Mouse (Mus musculus): ENCODE measurements around the gene Tshz3. TPM values are rescaled to one million over a fixed set of nuclear protein-coding genes. Genes with fewer than 3 reads are reported as not detected.

Tshz3 gene
- total RNA-seq, 1 experiment from 2014 or later = 4.4 TPM

GRCm38 (mm10) chr7:36694642-36695191 lies 3.2 kb upstream of the Tshz3 start:
- ATAC-seq (replicated peaks in 1 of 2; ENCODE audit: insufficient read depth in 1 of 2, low FRiP score in 2 of 2, low TSS enrichment in 1 of 2, low read depth in 1 of 2, poor library complexity in 2 of 2, severe bottlenecking in 2 of 2) = no peak

GRCm38 (mm10) chr7:36695276-36695675 lies 2.6 kb upstream of the Tshz3 start:
- ATAC-seq (replicated peaks in 1 of 2; ENCODE audit: insufficient read depth in 1 of 2, low FRiP score in 2 of 2, low TSS enrichment in 1 of 2, low read depth in 1 of 2, poor library complexity in 2 of 2, severe bottlenecking in 2 of 2) = no peak

DNA sequence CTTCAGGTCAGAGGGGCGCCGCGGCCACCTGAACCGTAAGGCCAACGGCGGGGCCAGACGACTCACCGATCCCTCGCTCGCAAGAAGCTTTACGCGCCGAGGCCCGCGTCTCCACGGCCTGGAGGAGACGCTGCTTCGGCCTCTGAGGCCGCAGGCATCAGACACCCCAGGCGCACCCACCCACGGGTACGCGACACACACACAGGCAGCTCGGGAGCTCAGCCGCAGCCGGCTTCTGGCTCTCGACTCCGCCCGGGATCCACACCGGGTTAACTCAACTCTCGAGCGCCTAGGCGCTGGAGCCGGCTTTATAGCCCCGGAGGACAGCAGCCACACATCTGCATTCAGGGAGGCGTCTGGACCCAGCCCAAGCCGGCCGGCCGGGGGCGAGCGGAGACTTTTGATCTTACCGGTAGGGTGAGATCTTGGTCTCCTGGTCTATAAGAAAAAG lies 2.1 kb upstream of the Tshz3 start:
- ATAC-seq (replicated peaks in 1 of 2; ENCODE audit: insufficient read depth in 1 of 2, low FRiP score in 2 of 2, low TSS enrichment in 1 of 2, low read depth in 1 of 2, poor library complexity in 2 of 2, severe bottlenecking in 2 of 2) = no peak

GRCm38 (mm10) chr7:36696406-36697117 lies 1.4 kb upstream of the Tshz3 start:
- peak; percentile 31 to 48; a peak in 3 of 4 replicates for ATAC-seq (replicated peaks in 1 of 2; ENCODE audit: insufficient read depth in 1 of 2, low FRiP score in 2 of 2, low TSS enrichment in 1 of 2, low read depth in 1 of 2, poor library complexity in 2 of 2, severe bottlenecking in 2 of 2)

GRCm38 (mm10) chr7:36697118-36697855 lies 631 bp upstream of the Tshz3 start:
- no peak for ATAC-seq (replicated peaks in 1 of 2; ENCODE audit: insufficient read depth in 1 of 2, low FRiP score in 2 of 2, low TSS enrichment in 1 of 2, low read depth in 1 of 2, poor library complexity in 2 of 2, severe bottlenecking in 2 of 2)

DNA sequence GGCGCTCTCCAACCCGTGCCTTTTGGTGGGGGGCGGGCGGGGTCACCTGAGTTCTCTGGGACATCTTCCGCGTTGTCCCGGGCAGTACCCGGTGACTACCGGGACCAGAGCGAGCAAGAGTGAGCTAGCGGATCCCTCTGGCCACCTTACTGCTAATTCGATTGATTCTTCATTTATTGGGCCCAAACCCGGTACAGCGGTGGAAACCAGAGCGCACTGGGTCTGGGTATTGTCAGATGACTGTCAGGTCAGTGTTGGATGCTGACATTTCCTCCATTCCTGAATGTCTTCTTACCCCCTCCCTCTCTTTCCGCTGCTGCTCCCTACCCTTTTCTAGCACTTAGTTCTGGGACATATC lies 650 bp downstream of the Tshz3 start:
- ATAC-seq (replicated peaks in 1 of 2; ENCODE audit: insufficient read depth in 1 of 2, low FRiP score in 2 of 2, low TSS enrichment in 1 of 2, low read depth in 1 of 2, poor library complexity in 2 of 2, severe bottlenecking in 2 of 2) = no peak

- no peak for ATAC-seq (replicated peaks in 1 of 2; ENCODE audit: insufficient read depth in 1 of 2, low FRiP score in 2 of 2, low TSS enrichment in 1 of 2, low read depth in 1 of 2, poor library complexity in 2 of 2, severe bottlenecking in 2 of 2)
These were observed 1.4 kb downstream of the Tshz3 start for GRCm38 (mm10) chr7:36699001-36699987.

GRCm38 (mm10) chr7:36706636-36707035 lies 8.7 kb downstream of the Tshz3 start:
- ATAC-seq (replicated peaks in 1 of 2; ENCODE audit: insufficient read depth in 1 of 2, low FRiP score in 2 of 2, low TSS enrichment in 1 of 2, low read depth in 1 of 2, poor library complexity in 2 of 2, severe bottlenecking in 2 of 2) = peak; percentile 60 to 74; a peak in 3 of 4 replicates

DNA sequence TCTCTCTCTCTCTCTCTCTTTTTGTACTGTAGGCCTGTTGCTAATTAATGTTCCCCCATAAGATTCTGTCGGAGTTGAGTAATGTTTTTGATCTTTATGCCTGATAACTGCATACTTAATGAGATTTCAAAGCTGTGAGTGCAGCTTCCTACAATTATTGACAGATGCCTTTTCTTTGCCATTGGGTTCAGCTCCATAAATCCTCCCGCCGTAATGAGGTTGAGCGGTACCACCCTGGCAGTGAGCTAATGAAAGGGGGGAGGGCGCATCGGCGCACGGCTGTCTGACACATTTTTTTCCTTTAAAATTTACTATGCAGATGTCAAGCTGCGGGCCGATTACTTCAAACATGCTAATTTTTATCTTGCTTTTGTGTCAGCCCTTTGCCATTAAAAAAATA lies 9.3 kb downstream of the Tshz3 start:
- ATAC-seq (replicated peaks in 1 of 2; ENCODE audit: insufficient read depth in 1 of 2, low FRiP score in 2 of 2, low TSS enrichment in 1 of 2, low read depth in 1 of 2, poor library complexity in 2 of 2, severe bottlenecking in 2 of 2) = no peak

DNA sequence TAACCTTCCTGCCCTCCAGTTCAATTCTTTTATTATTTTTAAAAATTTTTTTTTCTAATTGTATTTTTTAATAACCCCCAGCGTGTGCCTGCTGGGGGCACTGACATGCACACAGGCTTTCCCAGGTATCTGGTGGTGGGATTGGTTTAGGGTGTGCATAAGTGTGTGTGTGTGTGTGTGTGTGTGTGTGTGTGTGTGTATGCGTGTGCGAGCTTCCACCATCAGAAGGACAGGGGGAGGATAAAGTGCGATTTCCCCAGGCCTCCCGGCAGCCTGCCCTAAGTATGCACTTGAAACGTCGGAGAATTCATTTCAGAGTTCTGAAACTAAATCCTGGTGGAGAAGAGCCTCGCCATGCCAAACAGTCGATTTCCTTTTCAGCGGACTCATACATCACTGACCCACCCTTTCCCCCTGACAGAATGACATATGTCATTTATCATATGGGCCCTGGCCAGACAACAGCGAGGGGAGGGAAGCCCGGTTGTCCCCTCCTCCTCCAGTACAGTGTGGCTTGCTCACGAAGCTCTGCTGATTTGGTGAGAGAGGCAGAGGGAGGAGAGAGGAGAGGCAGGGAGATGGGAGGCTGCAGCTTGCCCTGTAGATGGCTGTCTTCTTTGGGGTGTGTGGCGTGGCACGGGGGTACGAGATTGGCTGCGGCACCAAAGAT lies 9.9 kb downstream of the Tshz3 start:
- no peak for ATAC-seq (replicated peaks in 1 of 2; ENCODE audit: insufficient read depth in 1 of 2, low FRiP score in 2 of 2, low TSS enrichment in 1 of 2, low read depth in 1 of 2, poor library complexity in 2 of 2, severe bottlenecking in 2 of 2)

GRCm38 (mm10) chr7:36708823-36709222 lies 10.9 kb downstream of the Tshz3 start:
- ATAC-seq (replicated peaks in 1 of 2; ENCODE audit: insufficient read depth in 1 of 2, low FRiP score in 2 of 2, low TSS enrichment in 1 of 2, low read depth in 1 of 2, poor library complexity in 2 of 2, severe bottlenecking in 2 of 2) = no peak

DNA sequence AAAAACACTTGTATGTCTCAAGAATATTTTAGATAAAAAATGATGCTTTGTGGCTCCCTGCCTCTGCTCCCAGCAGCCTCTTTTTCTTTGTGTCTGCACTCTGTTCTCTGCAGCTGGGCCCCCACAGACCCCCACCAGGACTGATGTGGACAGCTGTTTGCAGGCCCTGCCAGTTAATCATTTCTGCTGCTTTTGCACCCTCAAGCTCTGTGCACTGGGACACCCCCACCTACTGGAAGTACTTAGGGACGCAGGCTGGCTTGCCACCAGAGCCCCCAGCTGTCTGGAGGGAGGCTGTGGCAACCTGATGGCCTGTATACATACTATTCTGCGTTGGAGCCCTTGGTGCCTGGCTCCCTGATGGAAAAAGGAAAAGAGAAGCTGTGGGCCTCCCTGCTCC lies 11.3 kb downstream of the Tshz3 start:
- peak; percentile 60 to 70 for ATAC-seq (replicated peaks in 1 of 2; ENCODE audit: insufficient read depth in 1 of 2, low FRiP score in 2 of 2, low TSS enrichment in 1 of 2, low read depth in 1 of 2, poor library complexity in 2 of 2, severe bottlenecking in 2 of 2)

GRCm38 (mm10) chr7:36709974-36710373 lies 12.1 kb downstream of the Tshz3 start:
- no peak for ATAC-seq (replicated peaks in 1 of 2; ENCODE audit: insufficient read depth in 1 of 2, low FRiP score in 2 of 2, low TSS enrichment in 1 of 2, low read depth in 1 of 2, poor library complexity in 2 of 2, severe bottlenecking in 2 of 2)

DNA sequence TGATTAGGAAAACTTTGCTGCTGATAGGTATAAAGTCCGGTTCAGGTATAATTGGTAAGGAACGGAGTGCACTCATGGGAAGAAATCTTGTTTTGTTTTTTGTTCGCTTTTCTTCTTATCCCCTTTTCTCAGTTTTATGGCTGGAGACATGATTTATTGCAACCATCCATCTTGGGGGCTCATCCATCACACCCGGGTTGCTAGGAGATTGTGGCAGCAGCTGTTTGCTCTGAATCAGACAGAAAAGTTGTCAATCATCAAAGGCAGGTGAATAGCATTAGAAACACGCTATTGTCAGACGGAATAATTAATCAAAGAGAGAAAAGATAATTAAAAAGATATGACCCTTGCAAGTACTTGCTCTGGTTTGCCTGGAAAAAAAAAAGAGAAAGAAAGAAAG lies 12.5 kb downstream of the Tshz3 start:
- no peak for ATAC-seq (replicated peaks in 1 of 2; ENCODE audit: insufficient read depth in 1 of 2, low FRiP score in 2 of 2, low TSS enrichment in 1 of 2, low read depth in 1 of 2, poor library complexity in 2 of 2, severe bottlenecking in 2 of 2)

DNA sequence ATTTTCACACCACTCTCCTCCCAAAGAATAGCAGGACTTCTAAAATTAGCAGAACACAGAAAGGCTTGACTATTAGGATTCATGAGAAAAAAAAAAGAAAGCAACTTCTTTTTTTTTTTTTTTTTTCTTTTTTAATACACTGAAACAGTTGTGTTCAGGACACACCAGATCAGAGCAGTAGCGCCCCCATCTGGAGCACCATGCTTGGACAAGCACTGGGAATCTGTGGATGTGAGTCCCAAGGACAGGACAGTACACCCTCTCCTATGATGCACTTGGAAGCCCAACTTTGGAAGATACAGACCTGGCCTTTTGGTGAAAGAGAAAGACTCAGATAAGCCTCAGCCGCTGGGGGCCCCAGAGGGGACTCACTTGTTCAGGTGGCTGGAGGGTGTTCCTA lies 13.8 kb downstream of the Tshz3 start:
- ATAC-seq (replicated peaks in 1 of 2; ENCODE audit: insufficient read depth in 1 of 2, low FRiP score in 2 of 2, low TSS enrichment in 1 of 2, low read depth in 1 of 2, poor library complexity in 2 of 2, severe bottlenecking in 2 of 2) = no peak

DNA sequence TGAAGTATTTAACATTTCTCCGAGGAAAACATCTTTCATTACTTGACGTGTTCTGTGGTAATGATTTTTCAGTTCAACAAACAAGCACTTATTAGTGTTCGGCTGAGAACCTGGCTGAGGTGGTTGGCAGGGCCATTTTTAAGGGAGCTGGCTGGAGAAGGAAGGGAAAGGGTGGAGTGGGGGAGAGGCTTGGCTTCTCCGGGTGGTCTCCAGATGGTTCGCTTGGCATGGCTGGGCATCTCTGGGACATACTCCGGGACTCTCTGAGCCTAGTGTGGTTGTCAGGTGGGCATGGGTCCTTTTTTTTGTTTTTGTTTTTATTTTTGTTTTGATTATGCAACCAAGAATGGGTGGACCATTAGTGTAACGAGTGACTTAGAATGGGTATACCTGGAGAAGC lies 16.4 kb downstream of the Tshz3 start:
- no peak for ATAC-seq (replicated peaks in 1 of 2; ENCODE audit: insufficient read depth in 1 of 2, low FRiP score in 2 of 2, low TSS enrichment in 1 of 2, low read depth in 1 of 2, poor library complexity in 2 of 2, severe bottlenecking in 2 of 2)

DNA sequence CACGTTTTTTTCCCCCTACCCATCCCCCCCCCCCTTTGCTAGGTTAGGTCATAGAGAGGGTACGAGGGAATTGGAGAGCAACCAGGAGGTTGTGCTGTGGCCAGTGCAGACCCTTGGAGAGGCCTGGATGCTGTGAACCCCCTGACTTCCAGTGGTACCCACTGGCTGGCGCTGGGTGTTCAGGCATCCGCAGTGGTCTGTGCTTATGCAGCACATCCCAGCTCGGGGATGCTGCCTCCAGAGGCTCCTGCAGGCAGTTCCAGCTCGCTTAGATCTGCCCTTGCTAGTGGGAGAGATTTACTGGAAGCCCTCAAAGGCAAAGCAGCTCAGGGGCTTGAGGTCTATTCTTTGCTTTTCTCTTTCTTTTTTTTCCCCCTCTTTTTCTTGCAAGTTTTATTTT lies 19.3 kb downstream of the Tshz3 start:
- no peak for ATAC-seq (replicated peaks in 1 of 2; ENCODE audit: insufficient read depth in 1 of 2, low FRiP score in 2 of 2, low TSS enrichment in 1 of 2, low read depth in 1 of 2, poor library complexity in 2 of 2, severe bottlenecking in 2 of 2)

Measured in hematopoietic stem cell, adult 5-6 weeks (primary cell).